Mouse (Mus musculus) layer of hippocampus, postnatal 25 days (tissue): ENCODE measurements around the gene Cmss1. TPM values are rescaled to one million over a fixed set of nuclear protein-coding genes. Genes with fewer than 3 reads are reported as not detected.

ENCODE experiments used
- DNase-seq, 2 experiments: peaks; one replicate each; pipeline ENCODE4 v3.0.0; 2022; ENCODE audit warnings: mixed read lengths in 2 of 2, low spot score in 1 of 2; ENCODE audit errors: extremely low spot score in 1 of 2
- total RNA-seq, 2 experiments: library from RNA; stranded (reverse); gene quantifications; 2 replicates each; pipeline ENCODE4 v1.2.3; 2021

The Cmss1 gene
- total RNA-seq, 2 experiments from 2014 or later: 13.5 to 17.0 TPM

- DNase-seq: no peak
These were observed 346.5 kb downstream of the Cmss1 start for GRCm38 (mm10) chr16:57260152-57260551.

- no peak for DNase-seq
These were observed 347.1 kb downstream of the Cmss1 start for GRCm38 (mm10) chr16:57259356-57260083.

Other genes with a start within 250 kb of the Cmss1 start
- under 1 TPM; 0.74 to 0.80 TPM for gene Col8a1, start 147.9 kb upstream of the Cmss1 start, total RNA-seq